Mouse (Mus musculus) G1E (cell line): ENCODE data around the gene Cldn6.

Experiments used
- CTCF ChIP-seq: IDR thresholded peaks from 2 replicates; pipeline ENCODE4 v1.5.1; 2012; ENCODE audit warnings: low read depth, low read length, inconsistent platforms, mixed read lengths
- GATA2 ChIP-seq: IDR thresholded peaks from 2 replicates; pipeline ENCODE4 v1.6.1; 2012; ENCODE audit warnings: low read depth, low read length, inconsistent platforms, borderline replicate concordance
- TAL1 ChIP-seq: conservative IDR thresholded peaks from 2 replicates; pipeline ENCODE4 v1.6.1; 2012; ENCODE audit warnings: low read depth, low read length, inconsistent platforms, mixed read lengths

GRCm38 (mm10) chr17:23726758-23727142 is 47.7 kb downstream of the Cldn6 start:
- TF ChIP-seq GATA2 (no peak), CTCF (no peak), TAL1 (no peak)
